In genomic region chr13:24620439-24620838, GRCm38 (mm10) we compare ENCODE assay signal across 9 mouse cellular contexts. TPM values are rescaled to one million over a fixed set of nuclear protein-coding genes. Genes with fewer than 3 reads are reported as not detected.
DNase-seq lines count a peak whose midpoint lies in the region; ATAC-seq lines count a peak whose summit lies in the region.
"Had no signal": no experiment of that assay in that cellular context is flagged by ENCODE, and none has a peak within 500 bp of the region (broad histone marks: within the 10 kb centered on the region; RNA-seq: fewer than 3 reads in every experiment).

No protein-coding gene starts in this region.

- no peaks in the 10 kb centered on the region for H3K36me3 ChIP-seq in limb, embryonic 15.5 days
- no peaks in the 10 kb centered on the region for H3K36me3 ChIP-seq in limb, embryonic 10.5 days
- H3K36me3 ChIP-seq in kidney, embryonic 14.5 days (ENCODE audit: control insufficient read depth, insufficient read depth, low read length), result no peaks in the 10 kb centered on the region
- H3K36me3 ChIP-seq in neural tube, embryonic 15.5 days, result no peaks in the 10 kb centered on the region
- H3K36me3 ChIP-seq: midbrain, embryonic 12.5 days had no signal

- H3K9me3 ChIP-seq in limb, embryonic 15.5 days, result no peaks in the 10 kb centered on the region
- no peaks in the 10 kb centered on the region for H3K9me3 ChIP-seq in limb, embryonic 10.5 days (replicated peaks)
- no peaks in the 10 kb centered on the region for H3K9me3 ChIP-seq in kidney, embryonic 14.5 days (ENCODE audit: control insufficient read depth, low read length)
- H3K9me3 ChIP-seq in neural tube, embryonic 15.5 days (replicated peaks), result no peaks in the 10 kb centered on the region
- H3K9me3 ChIP-seq: midbrain, embryonic 12.5 days had no signal

- peaks cover 8% of the 10 kb centered on the region; the same call in 1 of the 2 replicates for H3K4me1 ChIP-seq in limb, embryonic 15.5 days
- peaks cover 12% of the 10 kb centered on the region for H3K4me1 ChIP-seq in limb, embryonic 10.5 days
- peaks cover 28% of the 10 kb centered on the region for H3K4me1 ChIP-seq in kidney, embryonic 14.5 days (ENCODE audit: control insufficient read depth, insufficient read depth, low read length)
- peaks cover 27% of the 10 kb centered on the region for H3K4me1 ChIP-seq in neural tube, embryonic 15.5 days

- 0 out of 2 replicates have a peak, but pooled peaks have one; percentile 52 for ATAC-seq in limb, embryonic 15.5 days (ENCODE audit: insufficient number of reproducible peaks, low FRiP score, low TSS enrichment, low read depth)
- peak; percentile 86 for ATAC-seq in kidney, embryonic 14.5 days (ENCODE audit: low FRiP score, low TSS enrichment)
- ATAC-seq in neural tube, embryonic 15.5 days (ENCODE audit: low FRiP score), result 0 out of 2 replicates have a peak, but pooled peaks have one; percentile 45

- H3K4me3 ChIP-seq in limb, embryonic 15.5 days, result no peak overlapping the region
- no peak overlapping the region for H3K4me3 ChIP-seq in limb, embryonic 10.5 days
- H3K4me3 ChIP-seq in kidney, embryonic 14.5 days (ENCODE audit: low read length), result no peak overlapping the region
- no peak overlapping the region for H3K4me3 ChIP-seq in neural tube, embryonic 15.5 days (replicated peaks)
- H3K4me3 ChIP-seq: midbrain, embryonic 12.5 days had no signal

- DNase-seq in limb, embryonic 10.5 days (ENCODE audit: low spot score), result no peak
- peak; percentile 72 to 85 for DNase-seq in heart, adult 18-20 months
- DNase-seq in thymus, postnatal 10 days (ENCODE audit: low spot score in 2 of 2), result no peak
- DNase-seq in cerebellum, adult 18-20 months, result no peak
- no peak for DNase-seq in layer of hippocampus, adult 18-20 months (ENCODE audit: low spot score in 2 of 2)

- no peak overlapping the region for H3K27ac ChIP-seq in limb, embryonic 15.5 days
- no peak overlapping the region for H3K27ac ChIP-seq in limb, embryonic 10.5 days
- H3K27ac ChIP-seq in kidney, embryonic 14.5 days (ENCODE audit: low read depth, low read length), result peak overlapping the region; percentile 77; the same call in 1 of the 2 replicates
- 0 out of 2 replicates have a peak overlapping the region, but pooled peaks have one; percentile 28 for H3K27ac ChIP-seq in neural tube, embryonic 15.5 days (replicated peaks)
- H3K27ac ChIP-seq: midbrain, embryonic 12.5 days had no signal

- WGBS in limb, embryonic 15.5 days, result 25% methylated on average over 6 of the region's 6 CpGs
- 39% methylated on average over 6 of the region's 6 CpGs for WGBS in limb, embryonic 10.5 days
- 5% methylated on average over 6 of the region's 6 CpGs for WGBS in kidney, embryonic 14.5 days
- 14% methylated on average over 6 of the region's 6 CpGs for WGBS in neural tube, embryonic 15.5 days

- H3K9ac ChIP-seq in limb, embryonic 15.5 days, result no peak overlapping the region
- H3K9ac ChIP-seq in kidney, embryonic 14.5 days (ENCODE audit: low read depth, low read length), result no peak overlapping the region
- no peak overlapping the region for H3K9ac ChIP-seq in neural tube, embryonic 15.5 days (replicated peaks)
- H3K9ac ChIP-seq: midbrain, embryonic 12.5 days had no signal

- no peak overlapping the region for H3K4me2 ChIP-seq in limb, embryonic 15.5 days
- no peak overlapping the region for H3K4me2 ChIP-seq in kidney, embryonic 14.5 days (replicated peaks; ENCODE audit: low read depth, low read length)
- no peak overlapping the region for H3K4me2 ChIP-seq in neural tube, embryonic 15.5 days
- H3K4me2 ChIP-seq: midbrain, embryonic 12.5 days had no signal

- no peaks in the 10 kb centered on the region for H3K27me3 ChIP-seq in limb, embryonic 15.5 days
- H3K27me3 ChIP-seq in limb, embryonic 10.5 days (ENCODE audit: low read depth, poor library complexity, severe bottlenecking), result no peaks in the 10 kb centered on the region
- H3K27me3 ChIP-seq in kidney, embryonic 14.5 days (ENCODE audit: control insufficient read depth, insufficient read depth, low read length), result no peaks in the 10 kb centered on the region
- no peaks in the 10 kb centered on the region for H3K27me3 ChIP-seq in neural tube, embryonic 15.5 days (replicated peaks)

RNA-seq across cellular contexts. Expression of gene Ripor2, which starts 38.5 kb away (rescaled TPM):
- polyA plus RNA-seq in limb, embryonic 15.5 days (2015; fragmentation: Nextera tagmentation; extraction: Ambion mirVana), result 4.1 and 4.7 TPM in 2 replicates
- polyA plus RNA-seq in limb, embryonic 10.5 days (2016; fragmentation: Nextera tagmentation; extraction: Ambion mirVana), result 0.36 and 0.90 TPM in 2 replicates
- 10 to 100 TPM in 1 of 2 experiments, 1 to 10 TPM in 1; 7.0 to 11.4 TPM for total RNA-seq in heart, adult 18-20 months (2021)
- 2.4 and 3.1 TPM in 2 replicates for polyA plus RNA-seq in kidney, embryonic 14.5 days (2014; fragmentation: Nextera tagmentation; extraction: Ambion mirVana)
- 21.3 and 24.0 TPM in 2 replicates for polyA plus RNA-seq in neural tube, embryonic 15.5 days (2015; fragmentation: Nextera tagmentation; extraction: Ambion mirVana)
- total RNA-seq in layer of hippocampus, adult 18-20 months (2021), result 10 to 100 TPM; 73.1 to 82.3 TPM

Comparison
In these comparisons a context has a peak if more than half of its experiments do, and no peak if none do; other contexts are left out.
1. H3K27ac ChIP-seq: peak in kidney, embryonic 14.5 days (single experiment) and neural tube, embryonic 15.5 days (single experiment); none in limb, embryonic 15.5 days (single experiment) and limb, embryonic 10.5 days (single experiment).
2. DNase-seq: peak in heart, adult 18-20 months (2 of 2); none in limb, embryonic 10.5 days (single experiment), thymus, postnatal 10 days (0 of 2), cerebellum, adult 18-20 months (0 of 2) and layer of hippocampus, adult 18-20 months (0 of 2).
3. Peak in every context shown above with its lines, with median percentiles within 50 percentile points of each other: ATAC-seq.